Mouse (Mus musculus) mouse embryonic stem cell (cell line): Measurements from ENCODE around the gene Vmn1r55.
"Not testable (repeated sequence)": the region's sequence is repeated elsewhere in the genome, so short reads cannot be mapped to it uniquely, and the experiment has no call there.

Source experiments
- in situ Hi-C, 2 experiments: fragments of 300-500 bp; cut with MboI; formaldehyde crosslinking; loops; 1 replicate in 1 of 2; 3 replicates in 1 of 2; pipeline ENCODE4 v1.14.3; 2019 to 2020; ENCODE audit warnings: low sequenced_read_pairs in 2 of 2, low pct_unique_long_range_greater_than_20kb in 1 of 2, mixed read lengths in 1 of 2; ENCODE audit not compliant: unreplicated experiment in 1 of 2

Gene Vmn1r55

DNA sequence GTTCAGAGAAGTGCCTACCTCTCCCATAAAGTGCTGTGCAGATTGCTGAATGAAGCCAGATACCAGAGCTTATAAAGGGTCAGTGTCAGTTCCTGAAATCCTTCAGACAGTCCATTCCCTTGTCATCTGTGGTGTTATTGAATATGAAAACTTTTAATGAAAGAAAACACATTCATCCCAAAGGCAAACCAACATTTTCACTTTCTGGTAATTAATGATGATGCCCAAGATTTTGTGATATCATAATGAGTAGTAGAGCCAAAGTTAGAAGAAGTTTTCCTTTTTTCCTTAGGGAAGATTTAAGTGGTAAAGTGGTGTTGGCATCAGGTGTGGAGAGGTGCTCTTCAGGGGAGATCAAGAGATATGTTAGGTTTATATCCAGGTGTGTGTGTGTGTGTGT lies at the start of gene Vmn1r55:
Gene Vmn1r55, minus strand, starts transcription at position 101 of the 400 bp plus-strand sequence.
- in situ Hi-C loops, result not testable (repeated sequence)

- in situ Hi-C loops, result not testable (repeated sequence)
Observed at GRCm38 (mm10) chr7:5196647-5197046, 47.2 kb upstream of the Vmn1r55 start, which contains the start of gene Vmn1r56. Gene Vmn1r56 (minus strand): TSS chr7:5196747.

DNA sequence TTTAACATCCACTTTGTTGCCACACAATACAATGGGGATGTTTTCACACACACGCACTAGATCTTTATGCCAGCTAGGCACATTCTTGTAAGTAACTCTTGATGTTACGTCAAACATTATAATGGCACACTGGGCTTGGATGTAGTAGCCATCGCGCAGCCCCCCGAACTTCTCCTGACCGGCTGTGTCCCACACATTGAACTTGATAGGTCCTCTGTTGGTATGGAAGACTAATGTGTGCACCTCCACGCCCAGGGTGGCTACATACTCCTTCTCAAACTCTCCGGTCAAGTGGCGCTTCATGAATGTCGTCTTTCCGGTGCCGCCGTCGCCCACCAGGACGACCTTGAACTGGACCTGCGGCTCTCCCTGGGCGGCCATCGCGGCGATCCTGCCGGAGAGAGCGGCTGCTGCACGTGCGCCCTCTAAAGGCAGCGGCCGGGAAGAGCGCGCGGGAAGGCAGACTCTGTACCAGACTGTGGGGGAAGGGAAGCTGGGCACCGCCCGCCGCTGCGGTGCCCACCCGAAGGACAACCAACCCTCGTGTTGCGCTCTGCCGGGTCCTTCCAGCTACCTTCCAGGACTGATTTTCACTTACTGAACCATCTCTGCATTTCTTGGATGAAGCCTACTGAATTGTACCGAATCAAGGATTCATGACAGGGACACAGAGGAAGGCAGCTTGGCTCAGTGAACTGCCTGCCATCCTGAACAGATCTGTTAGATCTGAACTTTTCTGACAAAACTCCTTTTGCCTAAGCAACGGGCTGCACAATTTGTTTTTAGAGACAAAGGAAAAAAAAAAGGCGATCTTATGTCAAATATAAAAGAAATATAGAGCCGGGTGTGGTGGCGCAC lies 23.7 kb downstream of the Vmn1r55 start, which contains the start of gene Rasl2-9:
Gene Rasl2-9, minus strand, starts transcription at position 402 of the 858 bp plus-strand sequence.
- in situ Hi-C loops, result no loop called here

DNA sequence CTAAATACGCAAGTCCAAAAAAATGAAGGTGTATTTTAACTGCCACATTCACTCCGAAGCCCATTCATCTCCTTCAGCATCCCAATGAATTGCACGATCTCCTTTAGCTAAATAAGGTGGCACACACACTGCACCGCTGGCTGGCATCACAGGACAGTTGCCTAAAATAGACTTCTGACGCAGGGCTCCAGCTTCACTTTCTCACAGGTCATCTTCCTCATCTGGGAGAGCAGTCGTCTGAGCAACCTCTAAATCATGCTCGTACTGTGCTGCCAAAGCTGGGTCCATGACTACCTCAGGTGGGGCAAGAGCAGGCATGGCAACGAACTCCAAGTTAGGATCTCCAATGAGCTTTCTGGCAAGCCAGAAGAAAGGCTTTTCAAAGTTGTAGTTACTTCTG lies 24.4 kb downstream of the Vmn1r55 start:
- in situ Hi-C loops, result no loop called here

DNA sequence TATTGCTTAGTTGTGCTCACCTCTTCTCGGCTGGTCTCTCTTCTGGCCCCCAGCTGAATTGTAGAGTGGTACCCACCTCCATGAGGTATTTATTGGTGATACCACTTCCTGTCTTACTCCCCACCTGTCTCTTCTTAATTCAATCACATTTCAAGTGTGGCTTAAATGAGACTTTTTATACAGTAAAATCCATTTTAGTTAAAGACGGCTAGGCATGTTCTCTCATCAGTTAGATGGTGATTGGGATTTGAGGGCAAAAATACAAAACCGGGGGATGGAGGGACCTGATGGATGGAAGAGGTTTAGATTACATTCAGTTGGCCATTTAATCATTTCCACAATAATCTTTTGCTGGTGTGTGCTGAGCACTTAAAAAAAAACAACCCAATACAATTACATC lies 32.6 kb downstream of the Vmn1r55 start, which contains the start of gene Rfpl4:
Gene Rfpl4, minus strand, starts transcription at position 101 of the 400 bp plus-strand sequence.
- in situ Hi-C loops, result loop anchor here in 1 of 2 experiments (25.0 kb wide), 1 partner anchor 1020 kb away; no protein-coding TSS in a partner anchor

DNA sequence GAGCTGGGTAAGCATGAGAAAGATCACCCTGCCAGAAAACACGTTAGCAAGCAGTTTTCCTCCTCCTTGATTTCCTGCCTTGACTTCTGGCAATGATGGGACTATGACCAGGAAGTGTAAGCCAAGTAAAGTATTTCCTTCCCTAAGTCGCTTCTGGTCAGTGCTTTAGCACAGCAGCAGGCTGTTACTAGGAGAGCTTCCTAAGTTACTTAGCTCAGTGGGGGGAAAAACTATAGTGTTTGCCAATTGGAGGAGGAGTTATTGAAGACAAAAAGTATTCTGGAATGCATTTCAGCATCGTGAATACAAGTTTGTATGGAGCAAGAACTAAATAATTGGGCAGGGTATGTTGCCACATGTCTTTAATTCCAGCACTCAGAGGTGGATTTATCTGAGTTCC lies 36.8 kb downstream of the Vmn1r55 start:
- in situ Hi-C loops, result loop anchor here in 1 of 2 experiments (25.0 kb wide), 1 partner anchor 1025 kb away; no protein-coding TSS in a partner anchor

DNA sequence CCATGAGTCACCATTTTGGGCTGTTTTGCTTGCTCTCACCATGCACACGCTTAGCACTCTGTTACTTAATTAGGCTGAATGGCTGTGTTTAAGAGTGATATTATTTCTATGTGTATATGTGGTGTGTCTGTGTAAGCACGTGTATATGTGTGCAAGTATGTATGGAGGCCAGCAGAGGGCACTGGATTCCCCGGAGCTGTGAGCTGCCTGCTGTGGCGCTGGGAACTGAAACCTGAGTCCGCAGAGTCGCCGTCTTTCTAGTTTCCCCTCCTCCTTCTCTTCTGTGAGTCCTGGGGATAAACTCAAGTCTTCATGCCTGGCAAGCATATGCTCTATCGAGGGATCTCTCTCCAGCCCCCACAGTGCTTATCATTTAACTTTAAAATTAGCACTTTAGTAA lies 40.2 kb downstream of the Vmn1r55 start:
- in situ Hi-C loops, result loop anchor here in 1 of 2 experiments (25.0 kb wide), 1 partner anchor 1028 kb away; no protein-coding TSS in a partner anchor

DNA sequence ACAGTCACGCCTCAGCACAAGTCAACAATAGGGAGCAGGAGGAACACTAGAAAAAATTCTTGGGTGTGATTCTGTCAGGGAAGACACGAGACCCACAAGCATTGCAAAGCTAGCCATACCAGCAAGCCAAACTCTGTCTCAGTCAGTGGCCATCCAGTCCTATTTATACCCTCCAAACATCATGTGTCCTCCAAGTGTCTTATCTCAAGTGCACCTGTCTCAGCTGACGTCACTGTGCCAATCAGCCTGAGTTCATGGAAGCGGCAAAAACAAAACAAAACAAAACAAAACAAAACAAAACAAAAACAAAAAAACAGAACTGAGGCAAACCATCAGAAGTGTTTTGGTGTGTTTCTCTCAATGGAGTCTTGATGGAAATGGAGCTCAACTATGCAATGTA lies 41.2 kb downstream of the Vmn1r55 start:
- in situ Hi-C loops, result loop anchor here in 1 of 2 experiments (25.0 kb wide), 1 partner anchor 1029 kb away; no protein-coding TSS in a partner anchor

GRCm38 (mm10) chr7:5102564-5102963 lies 46.9 kb downstream of the Vmn1r55 start:
- in situ Hi-C loops, result loop anchor here in 1 of 2 experiments (25.0 kb wide), 1 partner anchor 1035 kb away; no protein-coding TSS in a partner anchor

- in situ Hi-C loops, result loop anchor here in 1 of 2 experiments (25.0 kb wide), 1 partner anchor 1036 kb away; no protein-coding TSS in a partner anchor
Observed at GRCm38 (mm10) chr7:5101066-5101663, 48.3 kb downstream of the Vmn1r55 start.

DNA sequence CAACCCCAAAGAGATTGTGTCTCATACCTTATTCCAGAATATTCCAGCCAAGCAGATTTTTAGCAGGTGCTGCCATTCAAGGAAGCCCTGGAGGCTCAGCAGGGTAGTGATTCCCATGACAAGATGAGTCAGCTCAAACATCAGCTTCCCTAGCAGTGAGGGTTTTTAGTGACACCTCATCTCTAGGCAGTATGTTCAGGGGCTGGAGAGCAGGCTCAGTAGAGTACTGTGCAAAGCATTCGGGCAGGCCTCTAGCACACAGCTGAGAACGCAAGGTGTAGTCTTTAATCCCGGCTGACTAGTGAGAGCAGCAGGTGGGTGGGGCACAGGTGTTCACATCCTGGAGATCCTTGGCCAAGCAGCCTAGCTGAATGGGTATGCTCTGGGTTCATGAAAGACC lies 49.7 kb downstream of the Vmn1r55 start:
- in situ Hi-C loops, result loop anchor here in 1 of 2 experiments (25.0 kb wide), 1 partner anchor 1038 kb away; no protein-coding TSS in a partner anchor

GRCm38 (mm10) chr7:5098769-5099168 lies 50.7 kb downstream of the Vmn1r55 start:
- in situ Hi-C loops, result no loop called here

- in situ Hi-C loops, result no loop called here
Observed at GRCm38 (mm10) chr7:5092831-5093510, 56.5 kb downstream of the Vmn1r55 start.

DNA sequence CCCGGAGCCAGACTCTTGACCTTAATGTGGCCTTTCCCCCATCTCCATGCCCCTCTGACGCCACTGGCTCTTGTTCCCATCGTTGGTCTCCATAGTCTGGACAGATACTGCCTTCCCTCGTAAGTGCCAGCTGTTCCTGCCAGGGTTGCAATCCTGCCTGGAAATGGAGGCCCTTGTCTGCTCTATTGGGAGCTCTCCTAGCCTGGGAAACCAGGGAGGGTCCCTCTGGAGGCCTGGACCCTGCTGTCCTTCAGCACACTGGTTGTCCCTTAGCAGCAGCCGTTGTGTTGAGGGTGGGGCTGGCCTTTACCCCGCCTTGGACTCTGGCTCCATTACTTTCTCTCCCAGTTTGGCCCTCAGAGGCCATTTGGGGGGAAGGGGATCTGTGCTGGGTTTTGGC lies 57.1 kb downstream of the Vmn1r55 start:
- in situ Hi-C loops, result no loop called here

DNA sequence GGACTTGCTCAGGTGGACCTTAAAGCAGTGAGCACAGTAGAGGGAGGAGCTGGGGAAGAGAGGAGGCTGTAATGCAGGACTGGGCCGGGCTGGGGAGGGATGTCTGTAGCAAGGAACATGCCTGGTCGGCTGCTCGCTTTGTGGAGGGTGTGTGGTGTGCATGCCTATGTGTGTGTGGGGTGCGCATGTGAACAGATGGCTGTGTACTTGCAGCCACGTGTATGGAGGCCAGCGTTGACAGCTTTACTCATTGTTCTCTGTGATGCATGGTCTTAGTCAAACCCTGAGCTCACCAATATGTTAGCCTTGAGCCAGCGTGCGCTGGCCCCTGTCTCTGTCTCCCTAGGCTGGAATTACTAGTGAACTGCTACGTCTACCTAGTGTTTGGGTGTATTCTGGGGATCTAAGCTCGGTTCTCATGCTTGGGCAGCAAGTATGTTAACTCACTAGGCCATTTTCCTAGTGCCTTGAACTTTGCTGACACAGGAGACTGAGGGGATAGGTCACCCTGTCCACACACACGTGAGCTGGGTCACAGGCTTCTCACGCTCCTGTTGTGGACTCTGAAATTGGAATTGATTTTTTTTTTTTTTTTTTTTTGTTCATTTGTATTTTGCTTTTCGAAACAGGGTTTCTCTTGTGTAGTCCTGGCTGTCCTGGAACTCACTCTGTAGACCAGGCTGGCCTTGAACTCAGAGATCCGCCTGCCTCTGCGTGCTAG lies 58.3 kb downstream of the Vmn1r55 start:
- in situ Hi-C loops, result no loop called here

GRCm38 (mm10) chr7:5089853-5090252 lies 59.6 kb downstream of the Vmn1r55 start:
- in situ Hi-C loops, result no loop called here

GRCm38 (mm10) chr7:5087886-5088285 lies 61.6 kb downstream of the Vmn1r55 start:
- in situ Hi-C loops, result no loop called here

DNA sequence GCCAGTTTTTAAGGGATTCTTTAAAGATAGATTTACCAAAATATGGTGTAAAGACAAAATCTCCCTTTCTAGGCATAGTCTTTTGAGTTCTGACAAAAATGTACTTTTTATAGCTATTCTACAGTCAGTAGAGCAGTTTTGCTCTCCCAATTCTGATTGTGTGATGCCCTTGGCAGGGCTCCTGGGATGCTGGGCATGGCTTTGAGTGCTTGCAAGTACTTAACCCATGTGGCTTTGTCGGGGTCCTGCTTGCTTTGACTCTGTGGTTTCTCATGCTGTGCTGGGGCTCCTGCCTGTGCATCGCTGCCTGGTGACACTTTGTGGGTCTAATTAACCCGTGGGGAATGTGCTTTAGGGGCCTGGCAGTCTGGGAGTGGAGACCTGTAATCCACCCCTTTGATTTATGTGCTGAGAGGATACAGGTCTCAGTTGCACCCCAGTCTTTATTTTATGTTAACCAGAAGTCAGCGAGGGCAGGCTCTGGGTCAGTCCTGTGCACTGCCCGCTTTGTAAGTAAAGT lies 62.5 kb downstream of the Vmn1r55 start:
- in situ Hi-C loops, result no loop called here
